Mouse (Mus musculus) small intestine, adult 2 months (tissue): ENCODE measurements around the gene Olfr313. TPM values are rescaled to one million over a fixed set of nuclear protein-coding genes. Genes with fewer than 3 reads are reported as not detected.

Source experiments
- H3K27ac ChIP-seq: fragments of 200-500 bp; 2 replicates; pipeline ENCODE4 v1.5.1; 2012; ENCODE audit warnings: low read depth, low read length, control low read depth, inconsistent platforms; ENCODE audit not compliant: insufficient read depth
- H3K27me3 ChIP-seq: fragments of 200-500 bp; 2 replicates; pipeline ENCODE4 v1.6.1; 2012; ENCODE audit warnings: mild to moderate bottlenecking, moderate library complexity, low read length, inconsistent platforms; ENCODE audit not compliant: control insufficient read depth, insufficient read depth
- H3K36me3 ChIP-seq: fragments of 200-500 bp; 2 replicates; pipeline ENCODE4 v1.6.1; 2012; ENCODE audit warnings: mild to moderate bottlenecking, low read length, control low read depth, inconsistent platforms; ENCODE audit not compliant: control insufficient read depth, insufficient read depth
- H3K4me1 ChIP-seq: fragments of 200-500 bp; 2 replicates; pipeline ENCODE4 v1.6.1; 2012; ENCODE audit warnings: low read length, inconsistent platforms, mixed read lengths; ENCODE audit not compliant: control insufficient read depth, insufficient read depth, insufficient read length
- H3K4me3 ChIP-seq: fragments of 200-500 bp; 2 replicates; pipeline ENCODE4 v1.5.1; 2012; ENCODE audit warnings: low read depth, mild to moderate bottlenecking, control low read depth, inconsistent platforms, low read length, moderate library complexity
- CTCF ChIP-seq: fragments of 200-500 bp; IDR thresholded peaks from 2 replicates; pipeline ENCODE4 v1.5.1; 2012; ENCODE audit warnings: low read depth, mild to moderate bottlenecking, control low read depth, inconsistent platforms, low read length, moderate library complexity, mixed read lengths; ENCODE audit not compliant: insufficient replicate concordance, insufficient read length; ENCODE audit errors: extremely low read depth
- POLR2A ChIP-seq: fragments of 200-500 bp; IDR thresholded peaks from 2 replicates; pipeline ENCODE4 v1.6.1; 2012; ENCODE audit warnings: low read depth, mild to moderate bottlenecking, control low read depth, inconsistent platforms, low read length, moderate library complexity
- WGBS: fragments of 180-500 bp; shearing (Covaris S2); methylation state at CpG from one replicate; pipeline ENCODE4 v1.1.7; 2018; 5-methylcytosine and 5-hydroxymethylcytosine counted together
- polyA plus RNA-seq: library from polyadenylated mRNA; depleted of rRNA; stranded (reverse); fragments of >200 nt; gene quantifications from 2 replicates; pipeline ENCODE4 v1.2.3, GENCODE M21; 2012; rRNA removed

The Olfr313 gene
- polyA plus RNA-seq, 1 experiment = not detected

GRCm38 (mm10) chr11:58860744-58861143 lies 45.9 kb downstream of the Olfr313 start:
- no peak for TF ChIP-seq CTCF
- no peak for TF ChIP-seq POLR2A
- Histone ChIP-seq H3K36me3 (peaks cover 37% of the 10 kb centered on the region), H3K27ac (no peak overlapping the region), H3K27me3 (no peaks in the 10 kb centered on the region), H3K4me3 (no peak overlapping the region), H3K4me1 (no peaks in the 10 kb centered on the region)
- WGBS = 96% methylated on average over 8 of the region's 8 CpGs

DNA sequence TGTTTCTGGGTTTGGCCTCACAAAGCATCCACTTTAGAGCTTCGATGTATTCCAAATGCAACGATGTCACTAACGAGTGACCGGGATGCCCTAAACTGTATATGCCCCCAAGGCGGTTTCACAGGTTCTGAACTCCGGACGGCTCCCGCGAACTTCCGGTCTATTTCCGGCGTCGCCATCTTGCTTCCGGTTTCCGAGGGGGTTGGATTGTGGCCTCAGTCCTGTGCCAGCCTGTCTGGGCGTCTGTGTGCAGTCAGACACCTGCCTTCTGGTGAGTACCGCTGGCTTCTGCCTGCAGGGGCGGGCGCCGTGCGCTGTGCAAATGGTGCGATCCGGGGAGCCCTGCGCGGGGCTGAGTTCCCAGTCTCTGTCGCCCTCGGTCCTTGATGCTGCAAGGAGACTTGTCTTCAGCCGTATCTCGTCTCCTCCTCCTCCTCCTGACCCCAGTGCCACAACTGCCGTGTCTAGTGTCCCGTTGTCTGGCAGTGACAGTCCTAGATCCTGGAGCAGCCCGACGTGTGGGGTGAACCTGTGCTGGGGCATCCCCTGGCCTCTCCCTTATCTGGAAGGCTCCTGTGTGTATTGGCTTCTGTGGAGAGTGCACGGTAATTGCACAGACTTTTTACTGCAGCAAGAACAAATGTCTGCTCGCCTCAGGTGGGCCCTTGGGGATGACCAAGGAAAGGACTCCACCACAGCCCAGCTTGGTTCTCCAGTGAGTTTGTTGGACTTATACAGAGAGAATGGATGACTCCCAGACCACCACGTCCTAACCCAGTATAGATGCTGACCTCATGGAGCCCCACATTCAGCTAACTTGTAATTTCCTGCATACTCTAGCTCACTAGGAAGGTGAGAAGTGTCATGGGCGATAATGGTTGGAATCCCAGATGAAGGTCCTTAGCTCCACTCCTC lies 52.5 kb downstream of the Olfr313 start, which contains the start of gene 2810021J22Rik:
TSS of gene 2810021J22Rik (plus strand) at position 178 of the 915 bp plus-strand sequence.
- H3K36me3 ChIP-seq = 0 out of 2 replicates have a peak, but pooled peaks cover 3% of the 10 kb centered on the region
- TF ChIP-seq POLR2A (peak; percentile 60), CTCF (no peak)
- 2% methylated on average over 37 of the region's 37 CpGs for WGBS

GRCm38 (mm10) chr11:58867954-58868330 lies 53.1 kb downstream of the Olfr313 start:
- H3K36me3 ChIP-seq = 0 out of 2 replicates have a peak, but pooled peaks cover 3% of the 10 kb centered on the region
- no peaks in the 10 kb centered on the region for H3K27me3 ChIP-seq
- H3K4me3 ChIP-seq = no peak overlapping the region
- H3K27ac ChIP-seq = no peak overlapping the region
- WGBS = 70% methylated on average over 6 of the region's 6 CpGs
- TF ChIP-seq CTCF (no peak), POLR2A (no peak)
- peaks cover 2% of the 10 kb centered on the region; the same call in 1 of the 2 replicates for H3K4me1 ChIP-seq

More for the DNA sequence above, 52.5 kb downstream of the Olfr313 start, which contains the start of gene 2810021J22Rik:
- 0 out of 2 replicates have a peak within 1 kb of the TSS, but pooled peaks have one; percentile 2 for H3K27ac ChIP-seq
- peak within 1 kb of the TSS; percentile 64 for H3K4me3 ChIP-seq
- no peaks in the 10 kb centered on the region for H3K27me3 ChIP-seq
- peaks cover 2% of the 10 kb centered on the region; the same call in 1 of the 2 replicates for H3K4me1 ChIP-seq

Other genes with a start within 250 kb of the Olfr313 start
- gene Olfr224, start 244.4 kb upstream of the Olfr313 start, polyA plus RNA-seq = not detected in 2 replicates
- gene Olfr325, start 237.3 kb upstream of the Olfr313 start, polyA plus RNA-seq = not detected in 2 replicates
- gene Olfr324, start 219.9 kb upstream of the Olfr313 start, polyA plus RNA-seq = not detected in 2 replicates
- gene 2210407C18Rik, start 198.9 kb upstream of the Olfr313 start, polyA plus RNA-seq = 32.8 and 181 TPM in 2 replicates
- not detected in 2 replicates for gene Olfr323, start 184.5 kb upstream of the Olfr313 start, polyA plus RNA-seq
- gene Trim58, start 174.5 kb upstream of the Olfr313 start, polyA plus RNA-seq = 0.05 TPM in 1 of 2 replicates, not detected in the other
- gene Olfr322, start 156.2 kb upstream of the Olfr313 start, polyA plus RNA-seq = not detected in 2 replicates
- gene Olfr320, start 133.9 kb upstream of the Olfr313 start, polyA plus RNA-seq = not detected in 2 replicates
- gene Olfr319, start 115.8 kb upstream of the Olfr313 start, polyA plus RNA-seq = not detected in 2 replicates
- gene Olfr318, start 91.0 kb upstream of the Olfr313 start, polyA plus RNA-seq = not detected in 2 replicates
- not detected in 2 replicates for gene Olfr317, start 75.8 kb upstream of the Olfr313 start, polyA plus RNA-seq
- not detected in 2 replicates for gene Olfr316, start 62.3 kb upstream of the Olfr313 start, polyA plus RNA-seq
- not detected in 2 replicates for gene Olfr315, start 41.8 kb upstream of the Olfr313 start, polyA plus RNA-seq
- gene Olfr314, start 32.0 kb upstream of the Olfr313 start, polyA plus RNA-seq = not detected in 2 replicates
- gene Fam183b, start 13.0 kb upstream of the Olfr313 start, polyA plus RNA-seq = 1.6 and 3.0 TPM in 2 replicates
- gene Olfr312, start 14.2 kb downstream of the Olfr313 start, polyA plus RNA-seq = not detected in 2 replicates
- not detected in 2 replicates for gene Olfr311, start 24.3 kb downstream of the Olfr313 start, polyA plus RNA-seq
- gene Gm12258, start 32.2 kb downstream of the Olfr313 start, polyA plus RNA-seq = 0.29 and 0.57 TPM in 2 replicates
- gene 2810021J22Rik, start 52.2 kb downstream of the Olfr313 start, polyA plus RNA-seq = 0.57 and 1.0 TPM in 2 replicates
- gene Zfp39, start 89.2 kb downstream of the Olfr313 start, polyA plus RNA-seq = 0.10 and 0.29 TPM in 2 replicates
- not detected in 2 replicates for gene Btnl10, start 102.9 kb downstream of the Olfr313 start, polyA plus RNA-seq
- gene Rnf187, start 123.9 kb downstream of the Olfr313 start, polyA plus RNA-seq = 87.9 and 160 TPM in 2 replicates
- 1.7 and 3.8 TPM in 2 replicates for gene Hist3h2ba, start 133.9 kb downstream of the Olfr313 start, polyA plus RNA-seq
- gene Hist3h2a, start 139.7 kb downstream of the Olfr313 start, polyA plus RNA-seq = 5.2 and 12.1 TPM in 2 replicates
- 0.08 TPM in 1 of 2 replicates, not detected in the other for gene Trim17, start 139.7 kb downstream of the Olfr313 start, polyA plus RNA-seq
- 15.4 and 22.6 TPM in 2 replicates for gene Trim11, start 163.1 kb downstream of the Olfr313 start, polyA plus RNA-seq